Mouse (Mus musculus): ENCODE data around the gene Ubr4. TPM values are rescaled to one million over a fixed set of nuclear protein-coding genes. Genes with fewer than 3 reads are reported as not detected.

Ubr4 gene
- total RNA-seq, 1 experiment, result 199 TPM

- Histone ChIP-seq H3K9me3 (ENCODE audit: control insufficient read depth, insufficient read depth, low read depth, low read length) (no peaks in the 10 kb centered on the region), H3K9ac (ENCODE audit: insufficient read depth, low read depth, low read length, poor library complexity, severe bottlenecking) (peak overlapping the region; percentile 34; the same call in 1 of the 2 replicates), H3K4me3 (ENCODE audit: insufficient read depth in 1 of 2, low read depth in 1 of 2, low read length in 2 of 2, poor library complexity in 1 of 2, severe bottlenecking in 1 of 2) (peak overlapping the region; percentile 36 to 48; a peak in 2 of 4 replicates), H3K27ac (ENCODE audit: insufficient read depth, low read depth, low read length, poor library complexity, severe bottlenecking) (no peak overlapping the region), H3K36me3 (ENCODE audit: control insufficient read depth, insufficient read depth, low read length, poor library complexity, severe bottlenecking) (no peaks in the 10 kb centered on the region), H3K4me1 (ENCODE audit: control insufficient read depth in 2 of 2, insufficient read depth in 2 of 2, low read length in 2 of 2, poor library complexity in 1 of 2) (peaks cover 3 to 8% of the 10 kb centered on the region in 2 experiments; a peak in 1 of 4 replicates)
- DNase-seq (ENCODE audit: low read depth, low spot score), result peak; percentile 92
- peak; percentile 37; the same call in 1 of the 2 replicates for TF ChIP-seq HCFC1 (IDR thresholded peaks at IDR 0.05; ENCODE audit: borderline replicate concordance, insufficient read depth, low read length)
- no peak for TF ChIP-seq MAFK (IDR thresholded peaks at IDR 0.05; ENCODE audit: insufficient read depth, low read depth, low read length)
- 0 out of 2 replicates have a peak, but pooled peaks have one; percentile 11 for TF ChIP-seq ZC3H11A (IDR thresholded peaks at IDR 0.05; ENCODE audit: borderline replicate concordance, low read depth, low read length)
- in situ Hi-C loops (cut with MboI; ENCODE audit: low sequenced_read_pairs in 2 of 2, unreplicated experiment in 2 of 2), result no loop called here
Observed at GRCm38 (mm10) chr4:139336822-139337483, 15.5 kb upstream of the Ubr4 start.

GRCm38 (mm10) chr4:139338145-139338544, 14.3 kb upstream of the Ubr4 start:
- H3K36me3 ChIP-seq (ENCODE audit: control insufficient read depth, insufficient read depth, low read length, poor library complexity, severe bottlenecking), result no peaks in the 10 kb centered on the region
- no peaks in the 10 kb centered on the region for H3K9me3 ChIP-seq (ENCODE audit: control insufficient read depth, insufficient read depth, low read depth, low read length)
- no peak overlapping the region for H3K27ac ChIP-seq (ENCODE audit: insufficient read depth, low read depth, low read length, poor library complexity, severe bottlenecking)
- H3K9ac ChIP-seq (ENCODE audit: insufficient read depth, low read depth, low read length, poor library complexity, severe bottlenecking), result peak overlapping the region; percentile 57; the same call in 1 of the 2 replicates
- in situ Hi-C loops (cut with MboI; ENCODE audit: low sequenced_read_pairs in 2 of 2, unreplicated experiment in 2 of 2), result no loop called here
- H3K4me1 ChIP-seq (ENCODE audit: control insufficient read depth in 2 of 2, insufficient read depth in 2 of 2, low read length in 2 of 2, poor library complexity in 1 of 2), result peaks cover 3 to 8% of the 10 kb centered on the region in 2 experiments; a peak in 1 of 4 replicates
- TF ChIP-seq CHD2 (IDR thresholded peaks at IDR 0.05; ENCODE audit: low read depth, low read length) (no peak), MAFK (IDR thresholded peaks at IDR 0.05; ENCODE audit: insufficient read depth, low read depth, low read length) (no peak), HCFC1 (IDR thresholded peaks at IDR 0.05; ENCODE audit: borderline replicate concordance, insufficient read depth, low read length) (no peak), ZNF384 (IDR thresholded peaks at IDR 0.05; ENCODE audit: low read depth, low read length) (no peak), ZC3H11A (IDR thresholded peaks at IDR 0.05; ENCODE audit: borderline replicate concordance, low read depth, low read length) (no peak)
- no peak for DNase-seq (ENCODE audit: low read depth, low spot score)
- peak overlapping the region; percentile 12 to 55; a peak in 3 of 4 replicates for H3K4me3 ChIP-seq (ENCODE audit: insufficient read depth in 1 of 2, low read depth in 1 of 2, low read length in 2 of 2, poor library complexity in 1 of 2, severe bottlenecking in 1 of 2)

- Histone ChIP-seq H3K4me3 (ENCODE audit: insufficient read depth in 1 of 2, low read depth in 1 of 2, low read length in 2 of 2, poor library complexity in 1 of 2, severe bottlenecking in 1 of 2) (no peak overlapping the region), H3K36me3 (ENCODE audit: control insufficient read depth, insufficient read depth, low read length, poor library complexity, severe bottlenecking) (no peaks in the 10 kb centered on the region), H3K4me1 (ENCODE audit: control insufficient read depth in 2 of 2, insufficient read depth in 2 of 2, low read length in 2 of 2, poor library complexity in 1 of 2) (peaks cover 3 to 5% of the 10 kb centered on the region in 2 experiments; a peak in 1 of 4 replicates), H3K9ac (ENCODE audit: insufficient read depth, low read depth, low read length, poor library complexity, severe bottlenecking) (no peak overlapping the region), H3K27ac (ENCODE audit: insufficient read depth, low read depth, low read length, poor library complexity, severe bottlenecking) (no peak overlapping the region), H3K9me3 (ENCODE audit: control insufficient read depth, insufficient read depth, low read depth, low read length) (no peaks in the 10 kb centered on the region)
- no peak for TF ChIP-seq CHD2 (IDR thresholded peaks at IDR 0.05; ENCODE audit: low read depth, low read length)
- TF ChIP-seq ZNF384 (IDR thresholded peaks at IDR 0.05; ENCODE audit: low read depth, low read length), result no peak
- TF ChIP-seq HCFC1 (IDR thresholded peaks at IDR 0.05; ENCODE audit: borderline replicate concordance, insufficient read depth, low read length), result no peak
- TF ChIP-seq ZC3H11A (IDR thresholded peaks at IDR 0.05; ENCODE audit: borderline replicate concordance, low read depth, low read length), result no peak
- no peak for TF ChIP-seq MAFK (IDR thresholded peaks at IDR 0.05; ENCODE audit: insufficient read depth, low read depth, low read length)
- in situ Hi-C loops (cut with MboI; ENCODE audit: low sequenced_read_pairs in 2 of 2, unreplicated experiment in 2 of 2), result no loop called here
- no peak for DNase-seq (ENCODE audit: low read depth, low spot score)
Observed at GRCm38 (mm10) chr4:139340835-139341234, 11.6 kb upstream of the Ubr4 start.

GRCm38 (mm10) chr4:139341556-139342233, 10.7 kb upstream of the Ubr4 start:
- H3K4me1 ChIP-seq (ENCODE audit: control insufficient read depth in 2 of 2, insufficient read depth in 2 of 2, low read length in 2 of 2, poor library complexity in 1 of 2), result peaks cover 3 to 4% of the 10 kb centered on the region in 2 experiments; a peak in 1 of 4 replicates
- no peak for TF ChIP-seq MAFK (IDR thresholded peaks at IDR 0.05; ENCODE audit: insufficient read depth, low read depth, low read length)
- TF ChIP-seq ZNF384 (IDR thresholded peaks at IDR 0.05; ENCODE audit: low read depth, low read length), result no peak
- TF ChIP-seq CHD2 (IDR thresholded peaks at IDR 0.05; ENCODE audit: low read depth, low read length), result no peak
- TF ChIP-seq HCFC1 (IDR thresholded peaks at IDR 0.05; ENCODE audit: borderline replicate concordance, insufficient read depth, low read length), result no peak
- TF ChIP-seq ZC3H11A (IDR thresholded peaks at IDR 0.05; ENCODE audit: borderline replicate concordance, low read depth, low read length), result no peak
- in situ Hi-C loops (cut with MboI; ENCODE audit: low sequenced_read_pairs in 2 of 2, unreplicated experiment in 2 of 2), result no loop called here
- no peak overlapping the region for H3K27ac ChIP-seq (ENCODE audit: insufficient read depth, low read depth, low read length, poor library complexity, severe bottlenecking)
- H3K4me3 ChIP-seq (ENCODE audit: insufficient read depth in 1 of 2, low read depth in 1 of 2, low read length in 2 of 2, poor library complexity in 1 of 2, severe bottlenecking in 1 of 2), result no peak overlapping the region
- H3K36me3 ChIP-seq (ENCODE audit: control insufficient read depth, insufficient read depth, low read length, poor library complexity, severe bottlenecking), result peaks cover 4% of the 10 kb centered on the region
- no peak overlapping the region for H3K9ac ChIP-seq (ENCODE audit: insufficient read depth, low read depth, low read length, poor library complexity, severe bottlenecking)
- no peak for DNase-seq (ENCODE audit: low read depth, low spot score)
- no peaks in the 10 kb centered on the region for H3K9me3 ChIP-seq (ENCODE audit: control insufficient read depth, insufficient read depth, low read depth, low read length)

All from ES-E14 (cell line).